Mouse (Mus musculus) cerebellum, adult 2 months (tissue): Measurements from ENCODE around the gene Mpped2.

Source experiments
- CTCF ChIP-seq: fragments of 200-500 bp; IDR thresholded peaks from 2 replicates; pipeline ENCODE4 v1.5.1; 2011; ENCODE audit warnings: low read depth, mild to moderate bottlenecking, control low read depth, low read length, moderate library complexity, borderline replicate concordance; ENCODE audit not compliant: insufficient read depth
- POLR2A ChIP-seq: fragments of 200-500 bp; IDR thresholded peaks from 2 replicates; pipeline ENCODE4 v1.6.1; 2011; ENCODE audit warnings: low read length, control low read depth, borderline replicate concordance; ENCODE audit not compliant: insufficient read depth

GRCm38 (mm10) chr2:106719434-106719833, 26.4 kb downstream of the Mpped2 start:
- TF ChIP-seq POLR2A (no peak), CTCF (no peak)
